Mouse (Mus musculus): ENCODE results near the gene Pnmal2. TPM values are rescaled to one million over a fixed set of nuclear protein-coding genes. Genes with fewer than 3 reads are reported as not detected.

Gene Pnmal2
- polyA plus RNA-seq, 1 experiment from 2014 or later: 92.1 TPM

- peaks cover 40% of the 10 kb centered on the region for H3K4me1 ChIP-seq (ENCODE audit: control insufficient read depth, insufficient read depth, low read length)
- peaks cover 33% of the 10 kb centered on the region for H3K36me3 ChIP-seq (ENCODE audit: control insufficient read depth, insufficient read depth, low read length)
- no peak overlapping the region for H3K27ac ChIP-seq (ENCODE audit: low read depth, low read length)
- H3K4me3 ChIP-seq (ENCODE audit: low read depth, low read length): peak overlapping the region; percentile 5; the same call in 1 of the 2 replicates
- no peaks in the 10 kb centered on the region for H3K27me3 ChIP-seq (ENCODE audit: control insufficient read depth, insufficient read depth, low read length)
- 85% methylated on average over 7 of the region's 7 CpGs for WGBS
- ATAC-seq (ENCODE audit: low read depth): no peak
- 0 out of 2 replicates have a peak overlapping the region, but pooled peaks have one; percentile 26 for H3K9ac ChIP-seq (replicated peaks; ENCODE audit: low read depth, low read length)
- H3K9me3 ChIP-seq (ENCODE audit: control insufficient read depth, low read length): no peaks in the 10 kb centered on the region
- H3K4me2 ChIP-seq (ENCODE audit: low read depth, low read length): peak overlapping the region; percentile 26; the same call in 1 of the 2 replicates
Measured at GRCm38 (mm10) chr7:16920150-16920579, 24.3 kb upstream of the Pnmal2 start.

GRCm38 (mm10) chr7:16920818-16921791 lies 23.4 kb upstream of the Pnmal2 start:
- no peak for ATAC-seq (ENCODE audit: low read depth)
- H3K9me3 ChIP-seq (ENCODE audit: control insufficient read depth, low read length): no peaks in the 10 kb centered on the region
- peak overlapping the region; percentile 55 for H3K27ac ChIP-seq (ENCODE audit: low read depth, low read length)
- H3K4me3 ChIP-seq (ENCODE audit: low read depth, low read length): peak overlapping the region; percentile 86
- H3K27me3 ChIP-seq (ENCODE audit: control insufficient read depth, insufficient read depth, low read length): no peaks in the 10 kb centered on the region
- peak overlapping the region; percentile 92 for H3K4me2 ChIP-seq (ENCODE audit: low read depth, low read length)
- H3K4me1 ChIP-seq (ENCODE audit: control insufficient read depth, insufficient read depth, low read length): peaks cover 40% of the 10 kb centered on the region
- WGBS: 43% methylated on average over 21 of the region's 21 CpGs
- peak overlapping the region; percentile 97 for H3K9ac ChIP-seq (replicated peaks; ENCODE audit: low read depth, low read length)
- peaks cover 26% of the 10 kb centered on the region for H3K36me3 ChIP-seq (ENCODE audit: control insufficient read depth, insufficient read depth, low read length)

- peak overlapping the region; percentile 55 for H3K27ac ChIP-seq (ENCODE audit: low read depth, low read length)
- H3K4me2 ChIP-seq (ENCODE audit: low read depth, low read length): peak overlapping the region; percentile 92
- peaks cover 40% of the 10 kb centered on the region for H3K4me1 ChIP-seq (ENCODE audit: control insufficient read depth, insufficient read depth, low read length)
- H3K9ac ChIP-seq (replicated peaks; ENCODE audit: low read depth, low read length): peak overlapping the region; percentile 97
- peak overlapping the region; percentile 86 for H3K4me3 ChIP-seq (ENCODE audit: low read depth, low read length)
- no peaks in the 10 kb centered on the region for H3K9me3 ChIP-seq (ENCODE audit: control insufficient read depth, low read length)
- ATAC-seq (ENCODE audit: low read depth): no peak
- H3K27me3 ChIP-seq (ENCODE audit: control insufficient read depth, insufficient read depth, low read length): no peaks in the 10 kb centered on the region
- H3K36me3 ChIP-seq (ENCODE audit: control insufficient read depth, insufficient read depth, low read length): peaks cover 19% of the 10 kb centered on the region
- WGBS: 44% methylated on average over 6 of the region's 6 CpGs
Measured at GRCm38 (mm10) chr7:16921881-16922335, 22.6 kb upstream of the Pnmal2 start.

GRCm38 (mm10) chr7:16922360-16922973 lies 22.0 kb upstream of the Pnmal2 start:
- Histone ChIP-seq H3K4me2 (ENCODE audit: low read depth, low read length) (peak overlapping the region; percentile 92), H3K27ac (ENCODE audit: low read depth, low read length) (peak overlapping the region; percentile 98), H3K9ac (replicated peaks; ENCODE audit: low read depth, low read length) (peak overlapping the region; percentile 97), H3K4me1 (ENCODE audit: control insufficient read depth, insufficient read depth, low read length) (peaks cover 40% of the 10 kb centered on the region), H3K4me3 (ENCODE audit: low read depth, low read length) (peak overlapping the region; percentile 86), H3K27me3 (ENCODE audit: control insufficient read depth, insufficient read depth, low read length) (no peaks in the 10 kb centered on the region), H3K36me3 (ENCODE audit: control insufficient read depth, insufficient read depth, low read length) (peaks cover 13% of the 10 kb centered on the region), H3K9me3 (ENCODE audit: control insufficient read depth, low read length) (no peaks in the 10 kb centered on the region)
- WGBS: 37% methylated on average over 10 of the region's 10 CpGs
- ATAC-seq (ENCODE audit: low read depth): no peak

- peak; percentile 3 for ATAC-seq (ENCODE audit: low read depth)
- under 1% methylated on average over 57 of the region's 57 CpGs for WGBS
- H3K27ac ChIP-seq (ENCODE audit: low read depth, low read length): peak overlapping the region; percentile 98
- peak overlapping the region; percentile 97 for H3K9ac ChIP-seq (replicated peaks; ENCODE audit: low read depth, low read length)
- H3K4me3 ChIP-seq (ENCODE audit: low read depth, low read length): peak overlapping the region; percentile 86
- H3K4me2 ChIP-seq (ENCODE audit: low read depth, low read length): peak overlapping the region; percentile 92
- peaks cover 3% of the 10 kb centered on the region; the same call in 1 of the 2 replicates for H3K36me3 ChIP-seq (ENCODE audit: control insufficient read depth, insufficient read depth, low read length)
- H3K4me1 ChIP-seq (ENCODE audit: control insufficient read depth, insufficient read depth, low read length): peaks cover 37% of the 10 kb centered on the region
- no peaks in the 10 kb centered on the region for H3K27me3 ChIP-seq (ENCODE audit: control insufficient read depth, insufficient read depth, low read length)
- no peaks in the 10 kb centered on the region for H3K9me3 ChIP-seq (ENCODE audit: control insufficient read depth, low read length)
Measured at GRCm38 (mm10) chr7:16923283-16924036, 21.0 kb upstream of the Pnmal2 start.

- WGBS: 2% methylated on average over 63 of the region's 64 CpGs
- peak; percentile 93 for ATAC-seq (ENCODE audit: low read depth)
- H3K9me3 ChIP-seq (ENCODE audit: control insufficient read depth, low read length): no peaks in the 10 kb centered on the region
- peak within 1 kb of the TSS; percentile 86 for H3K4me3 ChIP-seq (ENCODE audit: low read depth, low read length)
- peak within 1 kb of the TSS; percentile 98 for H3K27ac ChIP-seq (ENCODE audit: low read depth, low read length)
- no peaks in the 10 kb centered on the region for H3K27me3 ChIP-seq (ENCODE audit: control insufficient read depth, insufficient read depth, low read length)
- peak within 1 kb of the TSS; percentile 92 for H3K4me2 ChIP-seq (ENCODE audit: low read depth, low read length)
- H3K9ac ChIP-seq (replicated peaks; ENCODE audit: low read depth, low read length): peak within 1 kb of the TSS; percentile 97
- peaks cover 35% of the 10 kb centered on the region for H3K4me1 ChIP-seq (ENCODE audit: control insufficient read depth, insufficient read depth, low read length)
- H3K36me3 ChIP-seq (ENCODE audit: control insufficient read depth, insufficient read depth, low read length): no peaks in the 10 kb centered on the region
Measured at GRCm38 (mm10) chr7:16924037-16924834, 20.2 kb upstream of the Pnmal2 start, which contains the start of gene Calm3. TSS of gene Calm3 (minus strand) at chr7:16924114.

- no peaks in the 10 kb centered on the region for H3K36me3 ChIP-seq (ENCODE audit: control insufficient read depth, insufficient read depth, low read length)
- H3K9ac ChIP-seq (replicated peaks; ENCODE audit: low read depth, low read length): no peak overlapping the region
- H3K4me2 ChIP-seq (ENCODE audit: low read depth, low read length): no peak overlapping the region
- H3K27ac ChIP-seq (ENCODE audit: low read depth, low read length): no peak overlapping the region
- 57% methylated on average over 2 of the region's 2 CpGs for WGBS
- no peak for ATAC-seq (ENCODE audit: low read depth)
- no peaks in the 10 kb centered on the region for H3K9me3 ChIP-seq (ENCODE audit: control insufficient read depth, low read length)
- H3K4me3 ChIP-seq (ENCODE audit: low read depth, low read length): no peak overlapping the region
- no peaks in the 10 kb centered on the region for H3K4me1 ChIP-seq (ENCODE audit: control insufficient read depth, insufficient read depth, low read length)
- no peaks in the 10 kb centered on the region for H3K27me3 ChIP-seq (ENCODE audit: control insufficient read depth, insufficient read depth, low read length)
Measured at GRCm38 (mm10) chr7:16928341-16928740, 16.1 kb upstream of the Pnmal2 start.

- Histone ChIP-seq H3K36me3 (ENCODE audit: control insufficient read depth, insufficient read depth, low read length) (no peaks in the 10 kb centered on the region), H3K27ac (ENCODE audit: low read depth, low read length) (no peak overlapping the region), H3K27me3 (ENCODE audit: control insufficient read depth, insufficient read depth, low read length) (no peaks in the 10 kb centered on the region), H3K4me2 (ENCODE audit: low read depth, low read length) (no peak overlapping the region), H3K4me1 (ENCODE audit: control insufficient read depth, insufficient read depth, low read length) (0 out of 2 replicates have a peak, but pooled peaks cover 4% of the 10 kb centered on the region), H3K9ac (replicated peaks; ENCODE audit: low read depth, low read length) (no peak overlapping the region), H3K4me3 (ENCODE audit: low read depth, low read length) (no peak overlapping the region), H3K9me3 (ENCODE audit: control insufficient read depth, low read length) (no peaks in the 10 kb centered on the region)
- whole genome bisulfite sequencing: 3% methylated on average over 1 of the region's 1 CpGs
- no peak for ATAC-seq (ENCODE audit: low read depth)
Measured at GRCm38 (mm10) chr7:16930850-16931249, 13.6 kb upstream of the Pnmal2 start.
